12 mouse cellular contexts compared by ENCODE assay signal in the genomic region with DNA sequence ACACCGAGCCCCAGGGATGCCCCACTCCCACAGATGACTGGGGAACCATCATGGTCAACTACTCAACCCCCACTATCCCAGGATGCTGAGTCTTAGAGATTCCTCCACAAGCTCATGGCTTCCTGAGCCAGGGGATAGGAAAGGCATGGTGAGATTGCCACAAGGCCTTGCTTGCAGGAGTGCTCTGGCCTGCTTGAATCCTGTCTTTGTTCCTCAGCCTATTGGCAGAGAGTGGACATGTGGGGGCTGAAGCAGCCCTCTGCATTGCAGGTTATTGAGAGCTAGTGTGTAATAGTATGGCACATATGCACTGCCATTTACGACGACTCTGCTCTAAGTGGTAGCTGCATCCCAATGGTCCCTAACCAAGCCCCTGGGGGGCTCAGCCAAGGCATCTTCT. TPM values are rescaled to one million over a fixed set of nuclear protein-coding genes. Genes with fewer than 3 reads are reported as not detected.
DNase-seq lines count a peak whose midpoint lies in the region; ATAC-seq and TF ChIP-seq lines count a peak whose summit lies in the region.
"Had no signal": no experiment of that assay in that cellular context is flagged by ENCODE, and none has a peak within 500 bp of the region (broad histone marks: within the 10 kb centered on the region; RNA-seq: fewer than 3 reads in every experiment).

No protein-coding gene starts in this region.

- H3K36me3 ChIP-seq in heart, embryonic 14.5 days (ENCODE audit: control insufficient read depth, insufficient read depth, low read length): no peaks in the 10 kb centered on the region
- no peaks in the 10 kb centered on the region for H3K36me3 ChIP-seq in lung, embryonic 15.5 days
- H3K36me3 ChIP-seq in neural tube, embryonic 14.5 days (ENCODE audit: control insufficient read depth, insufficient read depth, low read length): no peaks in the 10 kb centered on the region
- no peaks in the 10 kb centered on the region for H3K36me3 ChIP-seq in liver, postnatal 0 days (replicated peaks; ENCODE audit: insufficient read depth, low read length)
- H3K36me3 ChIP-seq: G1E; limb, embryonic 12.5 days had no signal

- H3K27me3 ChIP-seq in heart, embryonic 14.5 days (ENCODE audit: control insufficient read depth, insufficient read depth, low read length): peaks cover 3% of the 10 kb centered on the region; the same call in 1 of the 2 replicates
- H3K27me3 ChIP-seq in lung, embryonic 15.5 days: no peaks in the 10 kb centered on the region
- H3K27me3 ChIP-seq in neural tube, embryonic 14.5 days (ENCODE audit: control insufficient read depth, insufficient read depth, low read length): no peaks in the 10 kb centered on the region
- no peaks in the 10 kb centered on the region for H3K27me3 ChIP-seq in liver, postnatal 0 days (ENCODE audit: insufficient read depth, low read length)
- H3K27me3 ChIP-seq: limb, embryonic 12.5 days had no signal

- 0 out of 2 replicates have a peak, but pooled peaks have one; percentile 13 for ATAC-seq in heart, embryonic 14.5 days (ENCODE audit: insufficient number of reproducible peaks, insufficient read depth, low FRiP score, low read depth)
- ATAC-seq in lung, embryonic 15.5 days (ENCODE audit: borderline replicate concordance, extremely low read depth, low FRiP score, low TSS enrichment): peak; percentile 11
- peak; percentile 18; the same call in 1 of the 2 replicates for ATAC-seq in neural tube, embryonic 14.5 days (ENCODE audit: low read depth)
- no peak for ATAC-seq in liver, postnatal 0 days

- no peak for TF ChIP-seq EP300 in liver, postnatal 0 days (IDR thresholded peaks at IDR 0.05; ENCODE audit: low read depth)

- intact Hi-C loops in heart, postnatal 25 days (cut with DNase I): loop anchor here (1.0 kb wide), 1 partner anchor 38 kb away; no protein-coding TSS in a partner anchor

- H3K27ac ChIP-seq in heart, embryonic 14.5 days (replicated peaks in 1 of 2; ENCODE audit: control insufficient read depth in 1 of 2, insufficient read depth in 1 of 2, low read depth in 2 of 2, low read length in 2 of 2): peak overlapping the region; percentile 20 to 73
- peak overlapping the region; percentile 85 for H3K27ac ChIP-seq in lung, embryonic 15.5 days
- H3K27ac ChIP-seq in embryonic fibroblast, embryonic 13.5 days (ENCODE audit: insufficient read depth, low read length): peak overlapping the region; percentile 74
- no peak overlapping the region for H3K27ac ChIP-seq in neural tube, embryonic 14.5 days (ENCODE audit: low read depth, low read length)
- no peak overlapping the region for H3K27ac ChIP-seq in liver, postnatal 0 days (ENCODE audit: low read depth)
- H3K27ac ChIP-seq: limb, embryonic 12.5 days had no signal

- no peak overlapping the region for H3K9ac ChIP-seq in heart, embryonic 14.5 days (ENCODE audit: low read length)
- no peak overlapping the region for H3K9ac ChIP-seq in lung, embryonic 15.5 days
- H3K9ac ChIP-seq in neural tube, embryonic 14.5 days (replicated peaks; ENCODE audit: low read depth, low read length): no peak overlapping the region
- no peak overlapping the region for H3K9ac ChIP-seq in liver, postnatal 0 days (replicated peaks)
- H3K9ac ChIP-seq: limb, embryonic 12.5 days had no signal

- 80% methylated on average over 3 of the region's 3 CpGs for WGBS in heart, embryonic 14.5 days
- 61% methylated on average over 3 of the region's 3 CpGs for WGBS in lung, embryonic 15.5 days
- 65% methylated on average over 3 of the region's 3 CpGs for WGBS in neural tube, embryonic 14.5 days
- WGBS in liver, postnatal 0 days (ENCODE audit: insufficient replicate concordance): 70% methylated on average over 3 of the region's 3 CpGs

- TF ChIP-seq POLR2A in embryonic fibroblast, embryonic 13.5 days (IDR thresholded peaks at IDR 0.05; ENCODE audit: low read depth, low read length): no peak

- peaks cover 39 to 41% of the 10 kb centered on the region in 2 experiments for H3K4me1 ChIP-seq in heart, embryonic 14.5 days (ENCODE audit: control insufficient read depth in 2 of 2, insufficient read depth in 2 of 2, low read length in 2 of 2)
- peaks cover 44% of the 10 kb centered on the region for H3K4me1 ChIP-seq in lung, embryonic 15.5 days
- H3K4me1 ChIP-seq in embryonic fibroblast, embryonic 13.5 days (ENCODE audit: control insufficient read depth, insufficient read depth, low read length): peaks cover 17% of the 10 kb centered on the region
- peaks cover 18% of the 10 kb centered on the region; the same call in 1 of the 2 replicates for H3K4me1 ChIP-seq in neural tube, embryonic 14.5 days (ENCODE audit: control insufficient read depth, insufficient read depth, low read length)
- peaks cover 6% of the 10 kb centered on the region for H3K4me1 ChIP-seq in liver, postnatal 0 days (ENCODE audit: insufficient read depth)

- DNase-seq in heart, postnatal 25 days (ENCODE audit: low spot score): no peak
- DNase-seq in lung, postnatal 25 days (ENCODE audit: low spot score): no peak
- no peak for DNase-seq in embryo, embryonic 9.5 days (ENCODE audit: extremely low spot score)
- no peak for DNase-seq in liver, postnatal 0 days

- peaks cover 4% of the 10 kb centered on the region; the same call in 1 of the 2 replicates for H3K9me3 ChIP-seq in heart, embryonic 14.5 days (ENCODE audit: control insufficient read depth, low read length)
- no peaks in the 10 kb centered on the region for H3K9me3 ChIP-seq in lung, embryonic 15.5 days
- no peaks in the 10 kb centered on the region for H3K9me3 ChIP-seq in neural tube, embryonic 14.5 days (ENCODE audit: control insufficient read depth, low read length)
- no peaks in the 10 kb centered on the region; the same call in 1 of the 2 replicates for H3K9me3 ChIP-seq in liver, postnatal 0 days (ENCODE audit: low read length)
- H3K9me3 ChIP-seq: G1E had no signal

- TF ChIP-seq CTCF in embryonic fibroblast, embryonic 13.5 days (IDR thresholded peaks at IDR 0.05; ENCODE audit: borderline replicate concordance, insufficient read depth, low read length): no peak
- no peak for TF ChIP-seq CTCF in liver, postnatal 0 days (IDR thresholded peaks at IDR 0.05; ENCODE audit: low read depth)

- H3K4me3 ChIP-seq in heart, embryonic 14.5 days (ENCODE audit: control insufficient read depth in 1 of 2, insufficient read depth in 1 of 2, low read depth in 1 of 2, low read length in 2 of 2): no peak overlapping the region
- H3K4me3 ChIP-seq in lung, embryonic 15.5 days: no peak overlapping the region
- no peak overlapping the region for H3K4me3 ChIP-seq in embryonic fibroblast, embryonic 13.5 days (ENCODE audit: insufficient read depth, low read length)
- no peak overlapping the region for H3K4me3 ChIP-seq in neural tube, embryonic 14.5 days (ENCODE audit: low read depth, low read length)
- H3K4me3 ChIP-seq in liver, postnatal 0 days (ENCODE audit: low read depth, low read length): no peak overlapping the region
- H3K4me3 ChIP-seq: limb, embryonic 12.5 days had no signal

- H3K4me2 ChIP-seq in heart, embryonic 14.5 days (ENCODE audit: low read length): peak overlapping the region; percentile 38; the same call in 1 of the 2 replicates
- H3K4me2 ChIP-seq in lung, embryonic 15.5 days: no peak overlapping the region
- no peak overlapping the region for H3K4me2 ChIP-seq in neural tube, embryonic 14.5 days (ENCODE audit: low read depth, low read length)
- H3K4me2 ChIP-seq in liver, postnatal 0 days (ENCODE audit: low read depth, low read length): no peak overlapping the region
- H3K4me2 ChIP-seq: limb, embryonic 12.5 days had no signal

RNA-seq across cellular contexts. Expression of a gene that starts 31.9 kb away (rescaled TPM):
- not detected in 2 replicates for polyA plus RNA-seq in heart, embryonic 14.5 days (2014; fragmentation: Nextera tagmentation; extraction: Ambion mirVana)
- not detected for total RNA-seq in heart, postnatal 25 days (2021)
- polyA plus RNA-seq in lung, embryonic 15.5 days (2015; fragmentation: Nextera tagmentation; extraction: Ambion mirVana): not detected in 2 replicates
- polyA plus RNA-seq in embryonic fibroblast, embryonic 13.5 days (2011; ENCODE audit: insufficient read length, low read depth, missing spikeins): not detected in 2 replicates
- polyA plus RNA-seq in neural tube, embryonic 14.5 days (2014; fragmentation: Nextera tagmentation; extraction: Ambion mirVana): not detected in 2 replicates
- polyA plus RNA-seq in liver, postnatal 0 days (2015; fragmentation: Nextera tagmentation; extraction: Ambion mirVana): not detected in 2 replicates
- total RNA-seq: adrenal gland, postnatal 36 days; heart, adult 18-20 months had no signal
- polyA plus RNA-seq: G1E; limb, embryonic 12.5 days had no signal

RNA-seq across cellular contexts. Expression of a gene that starts 36.1 kb away (rescaled TPM):
- 123 and 151 TPM in 2 replicates for polyA plus RNA-seq in heart, embryonic 14.5 days (2014; fragmentation: Nextera tagmentation; extraction: Ambion mirVana)
- 100 to 1,000 TPM; 123 to 126 TPM for total RNA-seq in heart, postnatal 25 days (2021)
- 74.8 and 85.7 TPM in 2 replicates for polyA plus RNA-seq in lung, embryonic 15.5 days (2015; fragmentation: Nextera tagmentation; extraction: Ambion mirVana)
- polyA plus RNA-seq in embryonic fibroblast, embryonic 13.5 days (2011; ENCODE audit: insufficient read length, low read depth, missing spikeins): 111 and 131 TPM in 2 replicates
- 26.6 and 33.4 TPM in 2 replicates for polyA plus RNA-seq in neural tube, embryonic 14.5 days (2014; fragmentation: Nextera tagmentation; extraction: Ambion mirVana)
- 9.0 and 9.3 TPM in 2 replicates for polyA plus RNA-seq in liver, postnatal 0 days (2015; fragmentation: Nextera tagmentation; extraction: Ambion mirVana)
- total RNA-seq: G1E had no signal
- polyA plus RNA-seq: G1E had no signal

Comparison
In these comparisons a context has a peak if more than half of its experiments do, and no peak if none do; other contexts are left out.
1. H3K27ac ChIP-seq: peak in heart, embryonic 14.5 days (2 of 2), lung, embryonic 15.5 days (single experiment) and embryonic fibroblast, embryonic 13.5 days (single experiment); none in neural tube, embryonic 14.5 days (single experiment) and liver, postnatal 0 days (single experiment).